Mouse (Mus musculus) kidney, postnatal 0 days (tissue): Measurements from ENCODE around the gene Akt1s1. TPM values are rescaled to one million over a fixed set of nuclear protein-coding genes. Genes with fewer than 3 reads are reported as not detected.

Source experiments
- ATAC-seq: fragments of 200-750 bp; cut with Nextera tagmentation; replicated peaks from 2 replicates; pipeline ENCODE4 v1.8.0; 2017; ENCODE audit warnings: low read depth, moderate number of reproducible peaks, moderate TSS enrichment, moderate library complexity; ENCODE audit not compliant: low FRiP score
- DNase-seq: peaks from one replicate; pipeline ENCODE4 v3.0.0-alpha.2; 2016; ENCODE audit warnings: low spot score
- H3K27ac ChIP-seq: fragments of 300-500 bp; sonication (generic); 2 replicates; pipeline ENCODE4 v1.5.1; 2014; ENCODE audit warnings: mild to moderate bottlenecking
- H3K27me3 ChIP-seq: fragments of 300-500 bp; sonication (generic); 2 replicates; pipeline ENCODE4 v1.6.1; 2014; ENCODE audit warnings: low read length, mixed read lengths; ENCODE audit not compliant: insufficient read depth
- H3K36me3 ChIP-seq: fragments of 300-500 bp; sonication (generic); 2 replicates; pipeline ENCODE4 v1.6.1; 2014; ENCODE audit warnings: low read length, mixed read lengths; ENCODE audit not compliant: insufficient read depth
- H3K4me1 ChIP-seq: fragments of 300-500 bp; sonication (generic); replicated peaks from 2 replicates; pipeline ENCODE4 v1.6.1; 2014; ENCODE audit warnings: antibody characterized with exemption, low read length, mixed read lengths; ENCODE audit not compliant: insufficient read depth
- H3K4me2 ChIP-seq: fragments of 300-500 bp; sonication (generic); 2 replicates; pipeline ENCODE4 v1.6.1; 2014; ENCODE audit warnings: mild to moderate bottlenecking, low read length, moderate library complexity, mixed read lengths
- H3K4me3 ChIP-seq: fragments of 300-500 bp; sonication (generic); replicated peaks from 2 replicates; pipeline ENCODE4 v1.5.1; 2014; ENCODE audit warnings: low read depth, low read length
- H3K9ac ChIP-seq: fragments of 300-500 bp; sonication (generic); 2 replicates; pipeline ENCODE4 v1.6.1; 2014; ENCODE audit warnings: low read depth, low read length
- H3K9me3 ChIP-seq: fragments of 300-500 bp; sonication (generic); replicated peaks from 2 replicates; pipeline ENCODE4 v1.6.1; 2016; ENCODE audit warnings: low read length, inconsistent platforms, mixed read lengths
- CTCF ChIP-seq: IDR thresholded peaks from 2 replicates; pipeline ENCODE4 v1.5.1; 2016; ENCODE audit warnings: antibody characterized with exemption, low read depth, mild to moderate bottlenecking, moderate library complexity
- WGBS: fragments of 180-500 bp; shearing (Covaris S2); extraction: QIAGEN DNeasy Blood & Tissue Kit; methylation state at CpG from one replicate; pipeline ENCODE4 v1.1.7; 2014; 5-methylcytosine and 5-hydroxymethylcytosine counted together
- polyA plus RNA-seq: library from polyadenylated mRNA; unstranded; fragments of >200 nt; fragmentation: Nextera tagmentation; extraction: Ambion mirVana; gene quantifications from 2 replicates; pipeline ENCODE4 v1.2.1, GENCODE M21; 2015

Gene Akt1s1
- polyA plus RNA-seq, 1 experiment from 2014 or later, result 111 TPM

GRCm38 (mm10) chr7:44856265-44856916, 7.6 kb downstream of the Akt1s1 start:
- Histone ChIP-seq H3K36me3 (no peaks in the 10 kb centered on the region), H3K4me3 (peak overlapping the region; percentile 73; the same call in 1 of the 2 replicates), H3K4me2 (peak overlapping the region; percentile 92), H3K4me1 (peaks cover 28% of the 10 kb centered on the region), H3K27me3 (no peaks in the 10 kb centered on the region), H3K9me3 (no peaks in the 10 kb centered on the region), H3K9ac (no peak overlapping the region), H3K27ac (peak overlapping the region; percentile 92)
- ATAC-seq (no peak), DNase-seq (no peak)
- WGBS, result 59% methylated on average over 9 of the region's 9 CpGs
- TF ChIP-seq CTCF, result no peak

- no peaks in the 10 kb centered on the region for H3K27me3 ChIP-seq
- peak; percentile 3; the same call in 1 of the 2 replicates for ATAC-seq
- WGBS, result under 1% methylated on average over 32 of the region's 32 CpGs
- H3K4me1 ChIP-seq, result peaks cover 28% of the 10 kb centered on the region
- H3K27ac ChIP-seq, result peak within 1 kb of the TSS; percentile 92
- H3K36me3 ChIP-seq, result 0 out of 2 replicates have a peak, but pooled peaks cover 2% of the 10 kb centered on the region
- H3K9me3 ChIP-seq, result no peaks in the 10 kb centered on the region
- peak within 1 kb of the TSS; percentile 82 for H3K9ac ChIP-seq
- peak within 1 kb of the TSS; percentile 73 for H3K4me3 ChIP-seq
- TF ChIP-seq CTCF, result peak; percentile 10; the same call in 1 of the 2 replicates
- peak; percentile 90 for DNase-seq
- H3K4me2 ChIP-seq, result peak within 1 kb of the TSS; percentile 92
These were observed 8.3 kb downstream of the Akt1s1 start, which contains the start of gene Pnkp for GRCm38 (mm10) chr7:44857042-44857552. Pnkp (plus strand) TSS chr7:44857139.

- H3K9me3 ChIP-seq, result no peaks in the 10 kb centered on the region
- DNase-seq (peak; percentile 76), ATAC-seq (no peak)
- peak overlapping the region; percentile 92 for H3K27ac ChIP-seq
- H3K4me2 ChIP-seq, result peak overlapping the region; percentile 92
- peaks cover 28% of the 10 kb centered on the region for H3K4me1 ChIP-seq
- no peak for TF ChIP-seq CTCF
- H3K36me3 ChIP-seq, result peaks cover 10% of the 10 kb centered on the region
- no peaks in the 10 kb centered on the region for H3K27me3 ChIP-seq
- peak overlapping the region; percentile 73 for H3K4me3 ChIP-seq
- WGBS, result 34% methylated on average over 8 of the region's 8 CpGs
- peak overlapping the region; percentile 82 for H3K9ac ChIP-seq
These were observed 9.1 kb downstream of the Akt1s1 start for GRCm38 (mm10) chr7:44857905-44858304.

- no peak overlapping the region for H3K27ac ChIP-seq
- no peaks in the 10 kb centered on the region for H3K27me3 ChIP-seq
- 90% methylated on average over 11 of the region's 11 CpGs for WGBS
- no peaks in the 10 kb centered on the region for H3K9me3 ChIP-seq
- ATAC-seq, result no peak
- H3K4me3 ChIP-seq, result no peak overlapping the region
- H3K4me2 ChIP-seq, result no peak overlapping the region
- TF ChIP-seq CTCF, result no peak
- DNase-seq, result no peak
- H3K4me1 ChIP-seq, result peaks cover 18% of the 10 kb centered on the region
- H3K9ac ChIP-seq, result no peak overlapping the region
- H3K36me3 ChIP-seq, result peaks cover 27% of the 10 kb centered on the region
These were observed 11.1 kb downstream of the Akt1s1 start for GRCm38 (mm10) chr7:44859896-44860295.

- no peaks in the 10 kb centered on the region for H3K9me3 ChIP-seq
- peaks cover 14% of the 10 kb centered on the region for H3K4me1 ChIP-seq
- peak overlapping the region; percentile 56 for H3K27ac ChIP-seq
- no peak overlapping the region for H3K9ac ChIP-seq
- DNase-seq (peak; percentile 90), ATAC-seq (peak; percentile 36; the same call in 1 of the 2 replicates)
- no peak overlapping the region for H3K4me2 ChIP-seq
- no peak overlapping the region for H3K4me3 ChIP-seq
- peak; percentile 88 for TF ChIP-seq CTCF
- WGBS, result 53% methylated on average over 22 of the region's 22 CpGs
- H3K27me3 ChIP-seq, result no peaks in the 10 kb centered on the region
- peaks cover 36% of the 10 kb centered on the region for H3K36me3 ChIP-seq
These were observed 12.0 kb downstream of the Akt1s1 start for GRCm38 (mm10) chr7:44860576-44861428.

- peak overlapping the region; percentile 56 for H3K27ac ChIP-seq
- H3K4me1 ChIP-seq, result peaks cover 18% of the 10 kb centered on the region
- ATAC-seq, result no peak
These were observed 12.6 kb downstream of the Akt1s1 start for GRCm38 (mm10) chr7:44861429-44861816.

More at GRCm38 (mm10) chr7:44861429-44861816, 12.6 kb downstream of the Akt1s1 start:
- H3K27me3 ChIP-seq, result no peaks in the 10 kb centered on the region
- H3K36me3 ChIP-seq, result peaks cover 38% of the 10 kb centered on the region
- H3K9me3 ChIP-seq, result no peaks in the 10 kb centered on the region
- H3K4me2 ChIP-seq, result no peak overlapping the region
- no peak for TF ChIP-seq CTCF
- DNase-seq, result no peak
- no peak overlapping the region for H3K4me3 ChIP-seq
- no peak overlapping the region for H3K9ac ChIP-seq
- WGBS, result 76% methylated on average over 14 of the region's 14 CpGs
